Mouse (Mus musculus): ENCODE measurements around the gene Ppard. TPM values are rescaled to one million over a fixed set of nuclear protein-coding genes. Genes with fewer than 3 reads are reported as not detected.

Gene Ppard
- polyA plus RNA-seq, 1 experiment from 2014 or later, result 2.1 TPM

DNA sequence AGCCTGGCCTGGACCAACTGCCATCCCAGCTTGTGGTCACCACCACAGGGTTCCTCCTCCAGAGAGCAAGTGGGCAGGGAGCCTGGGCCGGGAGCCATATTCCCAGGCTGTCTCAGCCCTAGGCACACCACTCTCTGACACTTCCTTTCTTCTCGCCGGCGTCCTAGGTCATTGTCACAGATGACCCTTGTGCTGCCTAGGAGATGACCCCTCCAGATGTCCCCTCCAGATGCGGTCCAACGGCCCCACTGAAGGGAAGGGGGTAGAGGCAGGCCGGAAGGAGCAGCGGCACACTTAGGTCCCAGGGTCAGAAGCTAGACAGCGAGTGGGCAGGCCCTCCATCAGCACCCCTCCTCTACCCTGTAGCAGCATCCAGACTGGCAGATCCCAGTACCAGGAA, 67.8 kb downstream of the Ppard start:
- WGBS, result 21% methylated on average over 9 of the region's 9 CpGs
- H3K4me3 ChIP-seq (ENCODE audit: low read depth, low read length), result no peak overlapping the region
- peaks cover 11% of the 10 kb centered on the region for H3K4me1 ChIP-seq (ENCODE audit: control insufficient read depth, insufficient read depth, low read length)
- H3K9ac ChIP-seq (ENCODE audit: low read length), result 0 out of 2 replicates have a peak overlapping the region, but pooled peaks have one; percentile 7
- H3K36me3 ChIP-seq (ENCODE audit: control insufficient read depth, insufficient read depth, low read length), result no peaks in the 10 kb centered on the region
- H3K27me3 ChIP-seq (ENCODE audit: control insufficient read depth, insufficient read depth, low read length), result no peaks in the 10 kb centered on the region
- DNase-seq (ENCODE audit: low spot score) (no peak), ATAC-seq (ENCODE audit: insufficient read depth, low FRiP score, low TSS enrichment) (no peak)
- 0 out of 2 replicates have a peak overlapping the region, but pooled peaks have one; percentile 34 for H3K27ac ChIP-seq (ENCODE audit: low read depth, low read length)
- no peak overlapping the region for H3K4me2 ChIP-seq (ENCODE audit: low read depth)
- no peaks in the 10 kb centered on the region for H3K9me3 ChIP-seq (ENCODE audit: control insufficient read depth, low read length)

DNA sequence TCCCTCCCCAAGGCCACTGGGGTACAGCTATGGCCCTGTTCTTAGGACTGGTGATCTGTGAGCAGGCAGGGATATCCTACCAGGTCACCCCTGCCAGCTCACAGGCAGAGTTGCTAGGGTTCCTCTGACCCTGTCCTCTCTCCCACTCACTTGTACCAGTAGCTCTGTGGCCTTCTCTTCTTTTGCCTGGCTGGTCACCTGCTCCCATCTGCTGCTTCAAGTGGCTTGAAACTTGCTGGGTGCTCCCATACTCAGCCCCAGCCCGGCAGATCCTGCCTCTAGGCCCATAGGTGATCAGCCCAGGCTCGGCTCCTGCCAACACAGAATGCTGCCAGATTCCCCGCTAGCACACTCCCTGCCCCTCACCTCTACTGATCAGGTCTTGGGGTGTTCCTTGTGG, 68.3 kb downstream of the Ppard start:
- H3K27ac ChIP-seq (ENCODE audit: low read depth, low read length), result no peak overlapping the region
- peaks cover 11% of the 10 kb centered on the region for H3K4me1 ChIP-seq (ENCODE audit: control insufficient read depth, insufficient read depth, low read length)
- 67% methylated on average over 3 of the region's 3 CpGs for WGBS
- no peaks in the 10 kb centered on the region for H3K36me3 ChIP-seq (ENCODE audit: control insufficient read depth, insufficient read depth, low read length)
- no peaks in the 10 kb centered on the region for H3K9me3 ChIP-seq (ENCODE audit: control insufficient read depth, low read length)
- DNase-seq (ENCODE audit: low spot score) (no peak), ATAC-seq (ENCODE audit: insufficient read depth, low FRiP score, low TSS enrichment) (no peak)
- H3K9ac ChIP-seq (ENCODE audit: low read length), result no peak overlapping the region
- no peaks in the 10 kb centered on the region for H3K27me3 ChIP-seq (ENCODE audit: control insufficient read depth, insufficient read depth, low read length)
- H3K4me3 ChIP-seq (ENCODE audit: low read depth, low read length), result no peak overlapping the region
- H3K4me2 ChIP-seq (ENCODE audit: low read depth), result no peak overlapping the region

DNA sequence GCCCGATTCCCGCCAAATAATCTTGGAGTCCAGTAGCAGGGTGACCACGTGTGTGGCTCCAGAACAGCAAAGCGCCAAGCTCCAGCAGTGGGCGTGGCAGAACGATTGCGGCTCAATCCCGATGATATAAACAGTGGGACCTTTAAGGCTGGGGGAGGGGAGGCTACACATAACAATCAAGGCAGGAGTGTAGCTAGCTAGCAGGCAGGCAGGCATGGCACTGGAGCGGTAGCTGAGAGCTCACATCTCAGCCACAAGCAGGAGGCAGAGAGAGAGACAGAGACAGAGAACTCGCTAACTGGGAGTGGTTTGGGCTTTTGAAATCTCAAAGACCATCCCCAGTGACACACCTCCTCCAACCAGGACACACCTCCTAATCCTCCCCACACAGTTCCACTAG, 72.7 kb downstream of the Ppard start:
- H3K9ac ChIP-seq (ENCODE audit: low read length), result no peak overlapping the region
- H3K27ac ChIP-seq (ENCODE audit: low read depth, low read length), result no peak overlapping the region
- no peaks in the 10 kb centered on the region for H3K27me3 ChIP-seq (ENCODE audit: control insufficient read depth, insufficient read depth, low read length)
- WGBS, result 57% methylated on average over 10 of the region's 10 CpGs
- H3K36me3 ChIP-seq (ENCODE audit: control insufficient read depth, insufficient read depth, low read length), result no peaks in the 10 kb centered on the region
- H3K9me3 ChIP-seq (ENCODE audit: control insufficient read depth, low read length), result no peaks in the 10 kb centered on the region
- no peak for DNase-seq (ENCODE audit: low spot score)
- no peak overlapping the region for H3K4me3 ChIP-seq (ENCODE audit: low read depth, low read length)
- no peak overlapping the region for H3K4me2 ChIP-seq (ENCODE audit: low read depth)
- ATAC-seq (ENCODE audit: insufficient read depth, low FRiP score, low TSS enrichment), result no peak
- H3K4me1 ChIP-seq (ENCODE audit: control insufficient read depth, insufficient read depth, low read length), result peaks cover 7% of the 10 kb centered on the region

- Histone ChIP-seq H3K4me2 (ENCODE audit: low read depth) (no peak overlapping the region), H3K27me3 (ENCODE audit: control insufficient read depth, insufficient read depth, low read length) (no peaks in the 10 kb centered on the region), H3K9ac (ENCODE audit: low read length) (no peak overlapping the region), H3K4me1 (ENCODE audit: control insufficient read depth, insufficient read depth, low read length) (peaks cover 4% of the 10 kb centered on the region; the same call in 1 of the 2 replicates), H3K9me3 (ENCODE audit: control insufficient read depth, low read length) (no peaks in the 10 kb centered on the region), H3K4me3 (ENCODE audit: low read depth, low read length) (no peak overlapping the region), H3K36me3 (ENCODE audit: control insufficient read depth, insufficient read depth, low read length) (no peaks in the 10 kb centered on the region), H3K27ac (ENCODE audit: low read depth, low read length) (no peak overlapping the region)
- peak; percentile 89 for DNase-seq (ENCODE audit: low spot score)
- 18% methylated on average over 18 of the region's 18 CpGs for WGBS
- ATAC-seq (ENCODE audit: insufficient read depth, low FRiP score, low TSS enrichment), result no peak
Observed at GRCm38 (mm10) chr17:28308297-28309195, 76.0 kb downstream of the Ppard start.

DNA sequence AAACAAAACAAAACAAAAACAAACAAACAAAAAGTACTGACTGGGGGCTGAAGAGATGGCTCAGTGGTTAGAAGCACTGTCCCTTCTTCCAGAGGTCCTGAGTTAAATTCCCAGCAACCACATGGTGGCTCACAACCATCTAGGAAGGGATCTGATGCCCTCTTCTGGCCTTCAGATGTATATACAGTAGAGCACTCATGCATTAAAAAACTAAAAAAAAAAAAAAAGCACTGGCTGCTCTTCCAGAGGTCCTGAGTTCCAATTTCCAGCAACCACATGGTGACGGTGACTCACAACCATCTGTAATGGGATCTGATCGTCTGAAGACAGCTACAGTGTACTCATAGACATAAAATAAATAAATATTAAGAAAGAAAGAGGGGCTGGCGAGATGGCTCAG, 78.3 kb downstream of the Ppard start:
- H3K4me2 ChIP-seq (ENCODE audit: low read depth), result no peak overlapping the region
- 84% methylated on average over 3 of the region's 3 CpGs for WGBS
- H3K36me3 ChIP-seq (ENCODE audit: control insufficient read depth, insufficient read depth, low read length), result no peaks in the 10 kb centered on the region
- DNase-seq (ENCODE audit: low spot score) (no peak), ATAC-seq (ENCODE audit: insufficient read depth, low FRiP score, low TSS enrichment) (no peak)
- no peak overlapping the region for H3K9ac ChIP-seq (ENCODE audit: low read length)
- no peaks in the 10 kb centered on the region for H3K27me3 ChIP-seq (ENCODE audit: control insufficient read depth, insufficient read depth, low read length)
- H3K9me3 ChIP-seq (ENCODE audit: control insufficient read depth, low read length), result no peaks in the 10 kb centered on the region
- no peak overlapping the region for H3K27ac ChIP-seq (ENCODE audit: low read depth, low read length)
- H3K4me3 ChIP-seq (ENCODE audit: low read depth, low read length), result no peak overlapping the region
- peaks cover 4% of the 10 kb centered on the region; the same call in 1 of the 2 replicates for H3K4me1 ChIP-seq (ENCODE audit: control insufficient read depth, insufficient read depth, low read length)

GRCm38 (mm10) chr17:28311366-28312132, 79.0 kb downstream of the Ppard start:
- Histone ChIP-seq H3K4me2 (ENCODE audit: low read depth) (no peak overlapping the region), H3K4me1 (ENCODE audit: control insufficient read depth, insufficient read depth, low read length) (peaks cover 4% of the 10 kb centered on the region; the same call in 1 of the 2 replicates), H3K9ac (ENCODE audit: low read length) (no peak overlapping the region), H3K27ac (ENCODE audit: low read depth, low read length) (no peak overlapping the region), H3K9me3 (ENCODE audit: control insufficient read depth, low read length) (no peaks in the 10 kb centered on the region), H3K4me3 (ENCODE audit: low read depth, low read length) (no peak overlapping the region), H3K36me3 (ENCODE audit: control insufficient read depth, insufficient read depth, low read length) (no peaks in the 10 kb centered on the region; the same call in 1 of the 2 replicates), H3K27me3 (ENCODE audit: control insufficient read depth, insufficient read depth, low read length) (no peaks in the 10 kb centered on the region)
- 73% methylated on average over 5 of the region's 5 CpGs for WGBS
- DNase-seq (ENCODE audit: low spot score) (no peak), ATAC-seq (ENCODE audit: insufficient read depth, low FRiP score, low TSS enrichment) (no peak)

DNA sequence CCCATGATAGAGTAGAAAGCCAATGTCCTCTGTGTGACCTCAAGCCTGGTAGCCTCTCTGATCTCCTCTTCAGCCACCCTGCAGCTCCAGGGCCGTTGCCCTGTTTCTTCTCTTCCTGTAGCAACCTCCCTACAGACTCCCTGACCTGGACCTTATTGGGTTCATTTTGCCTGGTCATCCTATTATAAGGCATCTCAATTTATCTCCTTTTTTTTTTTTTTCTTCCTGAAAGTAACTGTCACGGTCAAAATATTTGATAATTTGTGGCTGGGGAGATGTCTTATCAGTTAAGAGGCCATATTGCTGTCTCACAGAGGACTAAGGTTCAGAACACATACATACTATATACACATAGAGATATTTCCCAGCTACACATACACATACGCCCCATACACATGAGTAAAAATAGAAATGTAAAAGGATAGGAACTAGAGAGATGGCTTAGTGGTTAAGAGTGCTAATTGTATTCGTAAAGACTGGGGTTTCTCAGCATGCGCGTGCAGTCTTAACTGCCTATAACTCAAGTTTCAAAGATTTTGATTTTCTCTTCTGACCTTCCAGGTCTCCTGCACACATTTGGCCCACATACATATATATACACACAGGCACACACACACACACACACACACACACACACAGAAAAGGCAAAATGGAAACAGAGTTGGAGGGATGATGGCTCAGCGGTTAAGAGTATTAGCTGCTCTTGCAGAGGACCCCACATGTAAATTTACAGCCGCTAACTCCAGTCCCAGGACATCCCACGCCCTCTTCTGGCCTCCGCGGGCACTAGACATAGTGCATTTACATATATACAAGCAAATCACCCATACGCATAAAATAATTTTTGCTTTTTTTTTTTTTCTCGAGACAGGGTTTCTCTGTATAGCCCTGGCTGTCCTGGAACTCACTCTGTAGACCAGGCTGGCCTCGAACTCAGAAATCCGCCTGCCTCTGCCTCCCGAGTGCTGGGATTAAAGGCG, 80.0 kb downstream of the Ppard start:
- peak overlapping the region; percentile 26; the same call in 1 of the 2 replicates for H3K9ac ChIP-seq (ENCODE audit: low read length)
- peaks cover 4% of the 10 kb centered on the region; the same call in 1 of the 2 replicates for H3K4me1 ChIP-seq (ENCODE audit: control insufficient read depth, insufficient read depth, low read length)
- DNase-seq (ENCODE audit: low spot score), result no peak

More for the DNA sequence above, 80.0 kb downstream of the Ppard start:
- peak overlapping the region; percentile 29 for H3K4me2 ChIP-seq (ENCODE audit: low read depth)
- WGBS, result 32% methylated on average over 15 of the region's 17 CpGs
- no peaks in the 10 kb centered on the region for H3K9me3 ChIP-seq (ENCODE audit: control insufficient read depth, low read length)
- no peaks in the 10 kb centered on the region for H3K27me3 ChIP-seq (ENCODE audit: control insufficient read depth, insufficient read depth, low read length)
- H3K27ac ChIP-seq (ENCODE audit: low read depth, low read length), result no peak overlapping the region; the same call in 1 of the 2 replicates
- peak; percentile 1; the same call in 1 of the 2 replicates for ATAC-seq (ENCODE audit: insufficient read depth, low FRiP score, low TSS enrichment)
- peak overlapping the region; percentile 81 for H3K4me3 ChIP-seq (ENCODE audit: low read depth, low read length)
- no peaks in the 10 kb centered on the region; the same call in 1 of the 2 replicates for H3K36me3 ChIP-seq (ENCODE audit: control insufficient read depth, insufficient read depth, low read length)

All from neural tube, embryonic 11.5 days (tissue).